Mouse (Mus musculus) kidney, embryonic 14.5 days (tissue): ENCODE results near the gene Msh6. TPM values are rescaled to one million over a fixed set of nuclear protein-coding genes. Genes with fewer than 3 reads are reported as not detected.
A peak's percentile ranks its signal among the peaks of the same experiment; 100 is the strongest.
"Not testable (repeated sequence)": the region's sequence is repeated elsewhere in the genome, so short reads cannot be mapped to it uniquely, and the experiment has no call there.

Experiments
- ATAC-seq: fragments of 200-750 bp; cut with Nextera tagmentation; 2 replicates; pipeline ENCODE4 v1.8.0; 2017; ENCODE audit warnings: moderate number of reproducible peaks, mild to moderate bottlenecking, moderate TSS enrichment, moderate library complexity; ENCODE audit not compliant: low FRiP score, low TSS enrichment
- H3K27ac ChIP-seq: fragments of 300-500 bp; sonication (generic); 2 replicates; pipeline ENCODE4 v1.5.1; 2014; ENCODE audit warnings: low read depth, mild to moderate bottlenecking, low read length, moderate library complexity, mixed read lengths
- H3K27me3 ChIP-seq: fragments of 300-500 bp; sonication (generic); 2 replicates; pipeline ENCODE4 v1.6.1; 2014; ENCODE audit warnings: mild to moderate bottlenecking, low read length; ENCODE audit not compliant: control insufficient read depth, insufficient read depth
- H3K36me3 ChIP-seq: fragments of 300-500 bp; sonication (generic); 2 replicates; pipeline ENCODE4 v1.6.1; 2014; ENCODE audit warnings: low read length, mixed read lengths; ENCODE audit not compliant: control insufficient read depth, insufficient read depth
- H3K4me1 ChIP-seq: fragments of 300-500 bp; sonication (generic); 2 replicates; pipeline ENCODE4 v1.6.1; 2014; ENCODE audit warnings: low read length, mixed read lengths; ENCODE audit not compliant: control insufficient read depth, insufficient read depth
- H3K4me2 ChIP-seq: fragments of 300-500 bp; sonication (generic); replicated peaks from 2 replicates; pipeline ENCODE4 v1.6.1; 2014; ENCODE audit warnings: low read depth, mild to moderate bottlenecking, low read length
- H3K4me3 ChIP-seq: fragments of 300-500 bp; sonication (generic); 2 replicates; pipeline ENCODE4 v1.5.1; 2014; ENCODE audit warnings: mild to moderate bottlenecking, low read length
- H3K9ac ChIP-seq: fragments of 300-500 bp; sonication (generic); 2 replicates; pipeline ENCODE4 v1.6.1; 2014; ENCODE audit warnings: low read depth, mild to moderate bottlenecking, low read length, moderate library complexity
- H3K9me3 ChIP-seq: fragments of 300-500 bp; sonication (generic); 2 replicates; pipeline ENCODE4 v1.6.1; 2016; ENCODE audit warnings: low read length; ENCODE audit not compliant: control insufficient read depth
- WGBS: fragments of 180-500 bp; shearing (Covaris S2); extraction: QIAGEN DNeasy Blood & Tissue Kit; methylation state at CpG from one replicate; pipeline ENCODE4 v1.1.7; 2014; 5-methylcytosine and 5-hydroxymethylcytosine counted together
- polyA plus RNA-seq: library from polyadenylated mRNA; unstranded; fragments of >200 nt; fragmentation: Nextera tagmentation; extraction: Ambion mirVana; gene quantifications from 2 replicates; pipeline ENCODE4 v1.2.1, GENCODE M21; 2014

Msh6 gene
- polyA plus RNA-seq, 1 experiment from 2014 or later: 70.6 TPM

DNA sequence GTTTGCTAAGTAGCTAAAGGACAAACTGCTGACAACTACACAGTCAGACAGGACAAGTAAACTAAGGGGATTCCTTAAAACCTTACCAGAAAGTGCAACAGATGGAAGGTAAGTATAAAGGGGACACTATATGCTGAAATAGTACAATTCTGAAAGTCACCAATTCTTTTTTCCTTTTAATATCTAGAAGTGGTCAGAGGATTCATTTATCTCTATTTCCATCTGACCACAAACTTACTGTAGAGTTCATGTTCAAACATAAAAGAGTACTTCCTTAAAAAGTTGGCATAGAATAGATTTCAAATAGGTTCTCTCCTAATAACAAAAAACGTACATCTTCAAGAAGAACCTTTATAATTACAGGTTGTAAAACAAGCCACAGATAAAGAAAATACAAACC, 18.5 kb downstream of the Msh6 start:
- H3K4me3 ChIP-seq: no peak overlapping the region
- no peaks in the 10 kb centered on the region for H3K4me1 ChIP-seq
- H3K36me3 ChIP-seq: peaks cover 86% of the 10 kb centered on the region
- no peaks in the 10 kb centered on the region for H3K9me3 ChIP-seq
- no peaks in the 10 kb centered on the region for H3K27me3 ChIP-seq
- ATAC-seq: no peak
- no peak overlapping the region for H3K9ac ChIP-seq
- WGBS: 93% methylated on average over 1 of the region's 1 CpGs
- H3K4me2 ChIP-seq: no peak overlapping the region
- no peak overlapping the region for H3K27ac ChIP-seq

DNA sequence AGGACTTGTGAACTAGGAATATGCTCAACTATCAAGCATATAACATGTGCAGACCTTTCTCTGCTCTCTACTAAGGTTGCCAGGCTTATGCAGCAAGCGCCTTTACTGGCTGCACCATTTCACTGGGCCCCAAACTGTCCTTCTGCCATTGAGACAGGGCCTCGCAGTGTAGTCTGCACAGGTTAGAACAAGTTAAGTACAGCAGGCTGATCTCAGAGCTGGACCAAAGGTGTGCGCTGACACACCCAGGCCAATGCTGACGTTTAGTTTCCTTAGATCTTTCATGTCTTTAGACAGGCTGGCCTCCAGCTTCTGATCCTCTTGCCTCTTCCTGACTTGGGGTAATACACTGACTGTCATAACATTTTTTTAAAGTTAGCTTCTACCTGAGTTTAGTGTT, 22.9 kb downstream of the Msh6 start:
- Histone ChIP-seq H3K9me3 (no peaks in the 10 kb centered on the region), H3K27ac (no peak overlapping the region), H3K4me2 (no peak overlapping the region), H3K4me1 (no peaks in the 10 kb centered on the region), H3K4me3 (no peak overlapping the region), H3K27me3 (no peaks in the 10 kb centered on the region), H3K9ac (no peak overlapping the region), H3K36me3 (peaks cover 80% of the 10 kb centered on the region)
- ATAC-seq: no peak
- 89% methylated on average over 4 of the region's 4 CpGs for WGBS

DNA sequence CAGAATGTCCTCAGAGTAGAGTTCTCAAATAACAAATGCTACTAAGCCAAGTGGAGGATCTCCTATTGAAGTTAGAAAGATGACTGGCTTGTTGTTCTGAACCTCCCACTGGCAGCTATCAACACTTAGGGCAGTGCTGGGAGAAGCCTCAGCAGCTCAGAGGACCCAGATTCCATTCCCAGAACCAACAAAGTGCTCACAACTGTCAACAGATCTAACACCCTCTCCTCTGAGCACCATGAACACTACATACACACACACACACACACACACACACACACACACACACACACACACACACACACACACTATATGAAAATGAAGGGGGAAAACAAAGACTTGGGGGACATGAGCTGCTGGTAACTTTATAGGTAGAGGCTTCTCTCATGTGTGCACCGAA, 30.0 kb downstream of the Msh6 start:
- Histone ChIP-seq H3K4me2 (no peak overlapping the region), H3K36me3 (peaks cover 66% of the 10 kb centered on the region), H3K9ac (no peak overlapping the region), H3K4me1 (no peaks in the 10 kb centered on the region), H3K27ac (no peak overlapping the region), H3K9me3 (no peaks in the 10 kb centered on the region), H3K27me3 (no peaks in the 10 kb centered on the region), H3K4me3 (no peak overlapping the region)
- 96% methylated on average over 1 of the region's 1 CpGs for WGBS
- ATAC-seq: no peak

DNA sequence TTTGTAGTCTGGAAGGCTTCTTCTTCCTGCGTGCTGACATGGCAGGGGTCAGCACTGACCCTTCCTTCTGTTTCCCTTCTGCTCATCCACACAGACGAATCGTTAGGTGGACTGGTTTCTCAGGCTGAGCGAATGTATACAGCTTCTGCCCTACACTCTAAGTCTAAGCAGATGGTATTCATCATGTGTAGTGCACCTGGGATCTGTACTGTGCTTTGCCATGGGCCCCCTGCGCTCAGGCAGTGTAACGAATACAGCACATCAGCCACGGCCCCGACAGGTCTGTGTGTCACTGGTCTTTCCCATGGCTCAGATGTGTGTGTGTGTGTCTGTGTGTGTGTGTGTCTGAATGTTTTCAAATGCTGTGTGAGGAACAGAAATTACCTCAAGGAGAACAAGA, 32.1 kb downstream of the Msh6 start:
- no peak overlapping the region for H3K4me2 ChIP-seq
- no peak overlapping the region for H3K27ac ChIP-seq
- H3K36me3 ChIP-seq: peaks cover 67% of the 10 kb centered on the region
- no peak overlapping the region for H3K9ac ChIP-seq
- no peak for ATAC-seq
- no peak overlapping the region for H3K4me3 ChIP-seq
- H3K4me1 ChIP-seq: no peaks in the 10 kb centered on the region
- no peaks in the 10 kb centered on the region for H3K9me3 ChIP-seq
- WGBS: 67% methylated on average over 8 of the region's 8 CpGs
- no peaks in the 10 kb centered on the region for H3K27me3 ChIP-seq

DNA sequence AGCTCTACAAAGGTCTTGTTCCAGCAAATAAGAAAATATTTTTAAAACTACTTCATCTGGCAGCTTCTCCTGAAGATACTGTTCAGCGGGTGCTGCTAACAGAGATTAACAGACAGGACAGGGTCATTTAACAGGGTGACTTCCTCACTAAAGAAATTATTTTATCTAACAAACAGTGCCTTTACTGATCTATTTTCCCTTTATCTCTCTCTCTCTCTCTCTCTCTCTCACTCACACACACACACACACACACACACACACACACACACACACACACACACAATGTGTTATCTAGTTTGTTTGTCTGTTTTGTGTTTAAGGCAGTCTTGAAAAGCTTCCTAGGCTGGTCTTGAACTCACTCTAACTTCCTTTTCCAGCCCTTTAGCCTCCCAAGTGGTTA, 39.6 kb downstream of the Msh6 start:
- 36% methylated on average over 1 of the region's 1 CpGs for WGBS
- Histone ChIP-seq H3K27ac (no peak overlapping the region), H3K4me2 (no peak overlapping the region), H3K36me3 (peaks cover 51% of the 10 kb centered on the region), H3K9ac (no peak overlapping the region), H3K4me3 (no peak overlapping the region), H3K9me3 (no peaks in the 10 kb centered on the region), H3K27me3 (no peaks in the 10 kb centered on the region), H3K4me1 (0 out of 2 replicates have a peak, but pooled peaks cover 2% of the 10 kb centered on the region)
- ATAC-seq: no peak

DNA sequence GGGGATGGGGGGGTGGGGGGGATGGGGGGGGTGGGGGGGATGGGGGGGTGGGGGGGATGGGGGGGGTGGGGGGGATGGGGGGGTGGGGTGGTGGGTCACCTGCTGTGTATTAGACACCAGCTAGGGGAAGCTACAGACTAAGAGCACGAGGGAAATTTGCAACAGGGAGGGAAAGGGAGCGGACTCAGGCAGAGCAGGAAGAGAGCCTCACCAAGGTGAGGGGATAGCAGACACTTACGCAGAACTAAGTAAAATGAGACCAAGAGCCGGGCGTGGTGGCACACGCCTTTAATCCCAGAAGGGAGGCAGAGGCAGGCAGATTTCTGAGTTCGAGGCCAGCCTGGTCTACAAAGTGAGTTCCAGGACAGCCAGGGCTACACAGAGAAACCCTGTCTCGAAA, 41.2 kb downstream of the Msh6 start:
- not testable (repeated sequence) for H3K9ac ChIP-seq, H3K4me3 ChIP-seq, H3K4me1 ChIP-seq, ATAC-seq, H3K4me2 ChIP-seq, H3K27ac ChIP-seq, H3K9me3 ChIP-seq, H3K27me3 ChIP-seq
- WGBS: 92% methylated on average over 8 of the region's 8 CpGs
- peaks cover 35% of the 10 kb centered on the region for H3K36me3 ChIP-seq

DNA sequence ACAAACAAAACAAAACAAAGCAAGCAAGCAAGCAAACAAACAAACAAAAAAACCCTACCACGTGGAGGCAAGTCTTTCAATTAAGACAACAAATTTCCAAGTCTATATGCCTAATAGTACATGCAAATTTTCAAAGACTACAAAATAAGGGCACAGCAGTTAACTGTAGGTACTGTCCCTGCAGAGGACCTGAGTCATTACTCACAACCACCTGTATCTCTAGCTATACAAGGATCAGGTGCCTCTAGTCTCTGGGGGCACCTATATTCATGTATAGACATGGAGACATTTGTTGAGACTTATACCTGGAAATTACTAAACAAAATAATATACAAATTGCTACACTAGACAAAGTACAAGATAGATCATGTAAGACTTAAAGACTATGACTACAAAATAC, 49.1 kb downstream of the Msh6 start:
- Histone ChIP-seq H3K4me3 (no peak overlapping the region), H3K9ac (no peak overlapping the region), H3K27me3 (no peaks in the 10 kb centered on the region), H3K4me2 (no peak overlapping the region), H3K4me1 (0 out of 2 replicates have a peak, but pooled peaks cover 3% of the 10 kb centered on the region), H3K27ac (no peak overlapping the region), H3K36me3 (no peaks in the 10 kb centered on the region), H3K9me3 (no peaks in the 10 kb centered on the region)
- ATAC-seq: no peak
- WGBS: 91% methylated on average over 1 of the region's 1 CpGs

DNA sequence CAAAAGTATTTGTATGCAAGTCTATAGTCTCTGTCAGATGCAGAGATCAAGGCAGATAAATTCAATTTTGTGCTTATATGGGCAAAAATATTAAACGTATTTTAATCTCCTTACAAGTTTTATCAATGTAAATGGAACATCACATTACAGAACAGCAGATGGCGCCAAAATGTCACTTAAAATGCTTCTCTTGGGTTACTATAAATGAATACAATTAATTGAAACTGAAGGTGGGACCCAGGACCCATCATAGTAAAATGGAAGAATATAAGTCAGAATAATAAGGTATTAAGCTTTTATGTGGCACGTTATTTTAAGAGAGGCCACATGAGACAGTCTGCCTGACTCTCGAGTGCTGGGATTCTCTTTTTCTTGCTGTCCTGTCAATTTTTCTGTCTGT, 50.4 kb downstream of the Msh6 start:
- ATAC-seq: no peak

DNA sequence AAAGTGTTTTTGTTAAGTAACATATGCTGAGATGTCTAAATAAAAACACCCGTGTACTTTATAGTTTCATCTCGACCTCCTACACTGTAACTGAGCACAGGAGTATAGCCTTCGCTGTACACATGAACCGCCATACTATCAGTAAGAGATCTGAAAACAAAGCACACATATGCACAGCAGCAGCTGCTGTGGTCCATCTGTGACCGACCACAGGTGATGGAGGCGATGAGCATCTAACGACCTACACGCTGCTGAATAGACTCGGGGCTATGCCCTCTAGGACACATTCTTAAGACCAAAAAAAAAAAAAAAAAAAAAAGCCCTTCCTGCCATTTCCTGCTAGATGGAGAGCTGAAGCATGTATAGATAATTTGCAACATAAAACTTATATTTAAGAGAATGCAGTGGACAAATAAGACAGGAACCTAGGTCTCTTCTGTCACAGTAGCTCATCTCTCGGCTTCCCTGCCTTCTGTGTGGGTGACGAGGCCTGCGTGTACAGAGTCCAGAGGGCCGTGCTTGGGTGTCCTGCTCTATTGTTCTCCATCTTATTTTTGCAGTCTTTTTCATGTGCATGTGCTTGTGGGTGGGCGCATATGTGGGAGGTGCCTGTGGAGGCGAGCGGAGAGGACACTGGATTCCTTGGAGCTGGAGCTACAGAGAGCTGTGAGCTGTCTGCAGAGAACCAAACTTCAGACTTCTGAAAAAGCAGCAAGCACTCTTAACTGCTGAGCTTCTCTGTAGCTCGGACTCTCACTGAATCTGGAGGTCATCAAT, 54.5 kb downstream of the Msh6 start:
- Histone ChIP-seq H3K4me1 (no peaks in the 10 kb centered on the region), H3K4me2 (no peak overlapping the region), H3K36me3 (no peaks in the 10 kb centered on the region), H3K9ac (no peak overlapping the region), H3K4me3 (no peak overlapping the region), H3K9me3 (no peaks in the 10 kb centered on the region), H3K27me3 (no peaks in the 10 kb centered on the region), H3K27ac (no peak overlapping the region)
- 76% methylated on average over 17 of the region's 17 CpGs for WGBS
- ATAC-seq: peak; percentile 22; the same call in 1 of the 2 replicates

More for the DNA sequence above, 50.4 kb downstream of the Msh6 start:
- Histone ChIP-seq H3K9ac (no peak overlapping the region), H3K36me3 (no peaks in the 10 kb centered on the region), H3K27ac (no peak overlapping the region), H3K27me3 (no peaks in the 10 kb centered on the region), H3K4me3 (no peak overlapping the region), H3K4me1 (no peaks in the 10 kb centered on the region), H3K9me3 (no peaks in the 10 kb centered on the region), H3K4me2 (no peak overlapping the region)
- 41% methylated on average over 4 of the region's 4 CpGs for WGBS
